ENCODE assay signal across 21 mouse cellular contexts in genomic region chr17:5047373-5047772, GRCm38 (mm10). TPM values are rescaled to one million over a fixed set of nuclear protein-coding genes. Genes with fewer than 3 reads are reported as not detected.
DNase-seq lines count a peak whose midpoint lies in the region; ATAC-seq lines count a peak whose summit lies in the region.
"Had no signal": no experiment of that assay in that cellular context is flagged by ENCODE, and none has a peak within 500 bp of the region (broad histone marks: within the 10 kb centered on the region; RNA-seq: fewer than 3 reads in every experiment).

No protein-coding gene starts in this region.

- H3K9me3 ChIP-seq in forebrain, embryonic 10.5 days: no peaks in the 10 kb centered on the region
- H3K9me3 ChIP-seq: embryonic facial prominence, embryonic 10.5 days; embryonic facial prominence, embryonic 12.5 days; forebrain, embryonic 12.5 days had no signal

- ATAC-seq in CD4-positive, CD25-positive, alpha-beta regulatory T cell, adult 4 months: peak; percentile 58
- peak; percentile 19; the same call in 1 of the 2 replicates for ATAC-seq in neutrophil, adult 5-6 weeks (ENCODE audit: extremely low read depth, insufficient number of reproducible peaks, low FRiP score, poor library complexity, severe bottlenecking)
- ATAC-seq: forebrain, embryonic 14.5 days; forebrain, embryonic 16.5 days had no signal

- 93% methylated on average over 4 of the region's 4 CpGs for WGBS in forebrain, embryonic 10.5 days

- peaks cover 20% of the 10 kb centered on the region for H3K36me3 ChIP-seq in forebrain, embryonic 10.5 days (replicated peaks)

- H3K4me3 ChIP-seq in forebrain, embryonic 10.5 days: no peak overlapping the region
- H3K4me3 ChIP-seq: embryonic facial prominence, embryonic 10.5 days; embryonic facial prominence, embryonic 12.5 days; forebrain, embryonic 12.5 days had no signal

- peaks cover 30% of the 10 kb centered on the region for H3K4me1 ChIP-seq in forebrain, embryonic 10.5 days

- peak; percentile 16 to 30 for DNase-seq in B cell, adult 2 months
- DNase-seq in induced T-regulatory cell, adult 2 months (ENCODE audit: low read depth): peak; percentile 33
- no peak for DNase-seq in layer of hippocampus, adult 8-10 months (ENCODE audit: low spot score in 2 of 2)
- DNase-seq in adrenal gland, postnatal 10 days: no peak
- no peak for DNase-seq in cerebellum, postnatal 4 days (ENCODE audit: low spot score in 2 of 2)
- DNase-seq in forebrain, embryonic 10.5 days (ENCODE audit: extremely low spot score, low spot score): no peak
- DNase-seq: adrenal gland, adult 8-10 months; adrenal gland, postnatal 25 days; cerebellum, adult 11 months; cerebellum, adult 18-20 months; cerebellum, adult 8-10 months; cerebellum, adult 9-11 months; cerebellum, postnatal 14 days; cerebellum, postnatal 36 days had no signal

- no peak overlapping the region for H3K27ac ChIP-seq in forebrain, embryonic 10.5 days
- H3K27ac ChIP-seq: embryonic facial prominence, embryonic 10.5 days; embryonic facial prominence, embryonic 12.5 days; forebrain, embryonic 12.5 days had no signal

- no peaks in the 10 kb centered on the region for H3K27me3 ChIP-seq in forebrain, embryonic 10.5 days (ENCODE audit: poor library complexity, severe bottlenecking)
- H3K27me3 ChIP-seq: embryonic facial prominence, embryonic 12.5 days; forebrain, embryonic 12.5 days had no signal

RNA-seq across cellular contexts. Expression of gene Arid1b, which starts 53.2 kb away (rescaled TPM):
- 10 to 100 TPM; 12.5 to 16.0 TPM for polyA plus RNA-seq in CD4-positive, CD25-positive, alpha-beta regulatory T cell, adult 4 months (2017; shearing (Covaris generic))
- 54.9 and 55.1 TPM in 2 replicates for total RNA-seq in neutrophil, adult 5-6 weeks (2017)
- total RNA-seq in layer of hippocampus, adult 8-10 months (2022): 100 to 1,000 TPM in 3 of 4 experiments, 10 to 100 TPM in 1; 88.8 to 107 (median 100) TPM
- total RNA-seq in adrenal gland, postnatal 10 days (2021): 10 to 100 TPM; 56.1 to 75.4 TPM
- polyA plus RNA-seq in forebrain, embryonic 10.5 days (2016; fragmentation: Nextera tagmentation; extraction: Ambion mirVana): 9.1 and 9.6 TPM in 2 replicates

Comparison
In these comparisons a context has a peak if more than half of its experiments do, and no peak if none do; other contexts are left out.
1. DNase-seq: peak in B cell, adult 2 months (2 of 2) and induced T-regulatory cell, adult 2 months (single experiment); none in layer of hippocampus, adult 8-10 months (0 of 2), adrenal gland, postnatal 10 days (single experiment), cerebellum, postnatal 4 days (0 of 2) and forebrain, embryonic 10.5 days (single experiment).